Mouse (Mus musculus): Measurements from ENCODE around the gene Baiap2l1. TPM values are rescaled to one million over a fixed set of nuclear protein-coding genes. Genes with fewer than 3 reads are reported as not detected.
"Not testable (repeated sequence)": the region's sequence is repeated elsewhere in the genome, so short reads cannot be mapped to it uniquely, and the experiment has no call there.

Gene Baiap2l1
- total and polyA plus RNA-seq, 2 experiments from 2014 or later = 0.63 to 1.9 TPM

DNA sequence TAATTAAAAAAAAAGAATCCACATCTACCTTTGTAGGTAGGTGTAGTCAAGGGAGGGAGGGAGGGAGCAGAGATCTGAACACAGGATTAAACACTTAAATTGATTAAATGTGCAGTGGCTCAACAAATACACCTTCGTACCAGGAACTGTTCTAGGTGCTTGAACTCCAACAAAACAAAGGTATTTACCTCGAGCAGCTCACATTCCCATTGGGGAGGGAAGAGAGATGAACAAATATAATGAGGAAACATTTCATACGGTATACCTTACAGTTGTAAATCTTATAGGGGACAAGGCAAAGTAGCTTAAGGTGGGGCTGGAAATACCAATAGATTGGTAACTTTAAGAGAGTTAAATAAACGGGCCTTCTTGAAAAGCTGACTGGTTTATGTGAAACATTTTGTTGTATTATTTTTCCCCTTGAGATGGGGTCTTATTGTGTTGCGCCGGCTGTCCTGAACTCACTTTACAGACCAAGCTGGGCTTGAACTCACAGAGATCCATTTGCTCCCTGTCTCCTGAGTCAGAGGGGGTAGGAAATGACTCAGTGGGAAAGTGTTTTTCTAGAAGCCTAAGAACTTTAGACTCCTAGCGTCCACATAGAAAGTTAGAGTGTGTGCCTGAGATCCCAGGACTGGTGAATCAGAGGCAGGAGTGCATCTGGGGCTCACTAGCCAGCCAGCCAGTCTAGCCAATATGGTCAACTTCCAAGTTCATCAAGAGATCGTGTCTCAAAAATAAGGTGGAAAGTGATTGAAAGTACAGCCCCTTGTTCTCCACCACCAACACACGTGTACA is 5.5 kb downstream of the Baiap2l1 start:
- Histone ChIP-seq H3K4me1 (ENCODE audit: insufficient read depth, low read length) (0 out of 2 replicates have a peak, but pooled peaks cover 3% of the 10 kb centered on the region), H3K4me2 (ENCODE audit: low read depth, low read length) (no peak overlapping the region), H3K9ac (replicated peaks; ENCODE audit: low read length) (no peak overlapping the region), H3K27me3 (ENCODE audit: insufficient read depth, low read length) (peaks cover 12% of the 10 kb centered on the region; the same call in 1 of the 2 replicates), H3K27ac (no peak overlapping the region), H3K9me3 (ENCODE audit: low read length) (no peaks in the 10 kb centered on the region), H3K36me3 (ENCODE audit: insufficient read depth, low read length) (no peaks in the 10 kb centered on the region), H3K4me3 (ENCODE audit: low read length) (no peak overlapping the region)
- ATAC-seq (no peak), DNase-seq (ENCODE audit: low spot score) (no peak)
- WGBS = 87% methylated on average over 9 of the region's 9 CpGs
- no peak for TF ChIP-seq CTCF (IDR thresholded peaks at IDR 0.05; ENCODE audit: low read depth)

DNA sequence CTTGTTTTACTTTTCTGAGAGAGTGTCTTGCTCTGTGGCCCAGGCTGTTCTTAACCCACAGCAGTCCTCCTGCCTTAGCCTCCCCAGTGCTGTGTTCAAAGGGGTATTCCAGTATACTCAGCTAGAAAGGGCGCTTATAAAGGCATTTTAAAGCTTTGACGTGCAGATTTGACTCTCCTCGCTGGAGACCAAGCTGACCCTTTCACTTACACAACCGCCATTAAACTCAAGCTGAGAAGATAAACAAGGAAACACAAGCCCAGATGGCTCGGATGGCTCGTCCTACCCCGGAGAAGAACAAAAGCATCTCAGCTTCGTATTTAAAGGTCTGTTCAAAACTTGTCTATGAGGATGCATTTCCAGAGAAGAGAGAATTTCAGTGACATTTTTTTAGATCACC is 6.7 kb downstream of the Baiap2l1 start:
- ATAC-seq = no peak

DNA sequence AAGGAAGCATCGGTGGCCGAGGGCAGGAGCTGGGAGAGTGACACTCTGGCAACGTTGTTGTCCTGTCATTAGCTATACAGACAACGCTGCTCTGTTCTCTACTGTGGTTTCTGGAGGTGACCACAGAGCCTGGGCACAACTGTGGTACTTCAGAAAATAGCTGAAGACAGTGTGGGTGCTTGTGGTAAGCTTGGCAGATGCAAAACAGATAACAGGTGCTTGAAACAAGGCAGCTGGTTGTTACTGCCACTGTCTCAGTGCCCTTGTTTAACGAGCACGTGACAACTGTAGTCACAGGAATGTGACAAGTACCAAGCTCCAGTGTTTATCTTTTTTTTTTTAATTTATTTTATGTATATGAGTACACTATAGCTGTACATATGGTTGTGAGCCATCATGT is 13.3 kb downstream of the Baiap2l1 start:
- no peaks in the 10 kb centered on the region for H3K9me3 ChIP-seq (ENCODE audit: low read length)
- H3K4me2 ChIP-seq (ENCODE audit: low read depth, low read length) = no peak overlapping the region
- H3K27ac ChIP-seq = no peak overlapping the region
- H3K4me3 ChIP-seq (ENCODE audit: low read length) = no peak overlapping the region
- ATAC-seq (no peak), DNase-seq (ENCODE audit: low spot score) (no peak)
- no peak overlapping the region for H3K9ac ChIP-seq (replicated peaks; ENCODE audit: low read length)
- 83% methylated on average over 6 of the region's 6 CpGs for WGBS
- H3K36me3 ChIP-seq (ENCODE audit: insufficient read depth, low read length) = no peaks in the 10 kb centered on the region
- TF ChIP-seq CTCF (IDR thresholded peaks at IDR 0.05; ENCODE audit: low read depth) = no peak
- no peaks in the 10 kb centered on the region for H3K4me1 ChIP-seq (ENCODE audit: insufficient read depth, low read length)
- no peaks in the 10 kb centered on the region for H3K27me3 ChIP-seq (ENCODE audit: insufficient read depth, low read length)

More for the DNA sequence above, 6.7 kb downstream of the Baiap2l1 start:
- H3K9ac ChIP-seq (replicated peaks; ENCODE audit: low read length) = no peak overlapping the region
- no peaks in the 10 kb centered on the region for H3K36me3 ChIP-seq (ENCODE audit: insufficient read depth, low read length)
- H3K27ac ChIP-seq = no peak overlapping the region
- H3K4me2 ChIP-seq (ENCODE audit: low read depth, low read length) = no peak overlapping the region
- no peaks in the 10 kb centered on the region for H3K4me1 ChIP-seq (ENCODE audit: insufficient read depth, low read length)
- TF ChIP-seq CTCF (IDR thresholded peaks at IDR 0.05; ENCODE audit: low read depth) = no peak
- H3K4me3 ChIP-seq (ENCODE audit: low read length) = no peak overlapping the region
- no peaks in the 10 kb centered on the region for H3K9me3 ChIP-seq (ENCODE audit: low read length)
- DNase-seq (ENCODE audit: low spot score) = no peak
- H3K27me3 ChIP-seq (ENCODE audit: insufficient read depth, low read length) = 0 out of 2 replicates have a peak, but pooled peaks cover 6% of the 10 kb centered on the region
- WGBS = 18% methylated on average over 8 of the region's 8 CpGs

DNA sequence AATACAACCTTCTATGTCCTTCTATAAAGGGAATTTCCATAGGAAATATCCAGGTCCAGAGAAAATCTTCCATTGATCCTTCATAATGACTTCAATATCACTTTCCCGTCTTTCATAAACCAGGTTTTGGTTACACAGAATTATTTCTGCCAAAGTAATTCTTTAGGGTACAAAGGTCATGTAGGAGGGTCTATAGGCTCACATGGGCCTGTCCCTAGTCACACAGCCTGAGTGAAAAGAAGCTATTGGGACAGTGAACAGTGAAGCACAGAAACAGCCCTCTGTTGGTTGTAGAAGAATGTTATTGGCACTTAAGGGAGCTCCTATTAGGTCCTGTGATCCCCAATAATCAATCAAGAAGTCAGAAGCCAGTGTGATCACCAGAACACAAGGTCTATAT is 16.8 kb downstream of the Baiap2l1 start:
- WGBS = 63% methylated on average over 1 of the region's 1 CpGs
- no peaks in the 10 kb centered on the region for H3K36me3 ChIP-seq (ENCODE audit: insufficient read depth, low read length)
- no peaks in the 10 kb centered on the region for H3K27me3 ChIP-seq (ENCODE audit: insufficient read depth, low read length)
- no peak overlapping the region for H3K27ac ChIP-seq
- TF ChIP-seq CTCF (IDR thresholded peaks at IDR 0.05; ENCODE audit: low read depth) = no peak
- ATAC-seq (no peak), DNase-seq (ENCODE audit: low spot score) (no peak)
- H3K4me2 ChIP-seq (ENCODE audit: low read depth, low read length) = no peak overlapping the region
- H3K4me1 ChIP-seq (ENCODE audit: insufficient read depth, low read length) = no peaks in the 10 kb centered on the region
- no peak overlapping the region for H3K9ac ChIP-seq (replicated peaks; ENCODE audit: low read length)
- no peak overlapping the region for H3K4me3 ChIP-seq (ENCODE audit: low read length)
- H3K9me3 ChIP-seq (ENCODE audit: low read length) = no peaks in the 10 kb centered on the region

DNA sequence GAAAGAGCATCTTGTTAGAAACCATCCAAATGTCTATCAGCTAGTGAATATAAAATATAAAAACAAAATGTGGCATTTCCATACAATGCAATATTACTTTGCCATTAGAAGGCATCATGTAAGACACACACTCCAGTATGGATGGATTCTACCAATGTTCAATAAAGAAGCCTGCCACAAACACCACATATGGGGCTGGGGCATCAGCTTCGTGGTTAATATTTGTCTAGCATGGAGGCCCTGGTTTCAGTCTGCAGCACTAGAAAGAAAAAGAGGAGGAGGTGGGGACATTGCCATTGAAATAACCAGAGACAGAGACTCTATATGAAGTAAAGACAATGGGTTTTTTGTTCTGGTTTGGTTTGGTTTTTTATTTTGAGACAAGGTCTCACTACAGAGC is 19.1 kb downstream of the Baiap2l1 start:
- Histone ChIP-seq H3K9ac (replicated peaks; ENCODE audit: low read length) (no peak overlapping the region), H3K9me3 (ENCODE audit: low read length) (no peaks in the 10 kb centered on the region), H3K4me3 (ENCODE audit: low read length) (no peak overlapping the region), H3K4me2 (ENCODE audit: low read depth, low read length) (no peak overlapping the region), H3K36me3 (ENCODE audit: insufficient read depth, low read length) (no peaks in the 10 kb centered on the region), H3K4me1 (ENCODE audit: insufficient read depth, low read length) (no peaks in the 10 kb centered on the region), H3K27me3 (ENCODE audit: insufficient read depth, low read length) (no peaks in the 10 kb centered on the region), H3K27ac (no peak overlapping the region)
- WGBS = 50% methylated on average over 1 of the region's 1 CpGs
- no peak for ATAC-seq
- DNase-seq (ENCODE audit: low spot score) = no peak
- no peak for TF ChIP-seq CTCF (IDR thresholded peaks at IDR 0.05; ENCODE audit: low read depth)

DNA sequence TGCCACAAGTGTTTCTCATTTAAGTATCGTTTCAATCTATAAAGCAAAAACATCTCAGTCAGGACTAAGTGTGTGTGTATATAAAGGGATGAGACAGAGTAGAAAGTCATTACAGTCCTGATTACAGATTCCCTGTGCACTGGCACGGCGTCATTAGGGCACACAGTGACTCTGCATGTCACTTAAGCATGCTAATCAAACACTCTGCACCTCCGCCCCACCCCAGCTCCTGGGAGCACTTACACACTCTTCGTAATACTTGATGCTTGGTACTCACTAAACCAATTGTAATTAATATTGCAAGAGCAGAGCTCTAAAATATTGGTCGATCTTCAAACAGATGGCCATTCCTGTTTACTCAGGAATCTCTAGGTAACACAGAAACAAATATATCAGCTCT is 22.6 kb downstream of the Baiap2l1 start:
- H3K27me3 ChIP-seq (ENCODE audit: insufficient read depth, low read length); H3K9ac ChIP-seq (replicated peaks; ENCODE audit: low read length); DNase-seq (ENCODE audit: low spot score); H3K9me3 ChIP-seq (ENCODE audit: low read length); H3K4me1 ChIP-seq (ENCODE audit: insufficient read depth, low read length); ATAC-seq; H3K36me3 ChIP-seq (ENCODE audit: insufficient read depth, low read length); H3K27ac ChIP-seq; H3K4me3 ChIP-seq (ENCODE audit: low read length); H3K4me2 ChIP-seq (ENCODE audit: low read depth, low read length): not testable (repeated sequence)
- WGBS = 78% methylated on average over 6 of the region's 6 CpGs

DNA sequence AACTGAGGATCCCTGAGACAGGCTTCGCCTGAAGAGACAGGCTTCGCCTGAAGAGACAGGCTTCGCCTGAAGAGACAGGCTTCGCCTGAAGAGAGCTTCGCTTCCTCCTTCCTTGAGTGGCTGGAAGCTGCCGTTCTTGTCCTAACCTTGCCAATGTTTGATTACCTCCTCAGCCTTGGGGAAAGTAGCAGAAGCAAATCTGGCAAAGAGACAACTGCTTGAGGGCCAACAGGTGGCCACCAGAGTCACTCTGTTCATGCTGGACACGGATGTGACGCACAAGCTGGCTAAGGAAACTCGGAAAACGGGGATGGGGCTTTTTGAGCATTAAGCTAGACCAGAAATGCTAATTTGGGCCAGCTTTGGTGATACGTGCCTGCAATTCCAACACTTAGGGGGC is 23.9 kb downstream of the Baiap2l1 start:
- TF ChIP-seq CTCF (IDR thresholded peaks at IDR 0.05; ENCODE audit: low read depth) = no peak
- H3K36me3 ChIP-seq (ENCODE audit: insufficient read depth, low read length) = no peaks in the 10 kb centered on the region
- no peak overlapping the region for H3K9ac ChIP-seq (replicated peaks; ENCODE audit: low read length)
- 85% methylated on average over 11 of the region's 11 CpGs for WGBS
- ATAC-seq (no peak), DNase-seq (ENCODE audit: low spot score) (no peak)
- H3K9me3 ChIP-seq (ENCODE audit: low read length) = no peaks in the 10 kb centered on the region
- no peak overlapping the region for H3K4me2 ChIP-seq (ENCODE audit: low read depth, low read length)
- H3K4me3 ChIP-seq (ENCODE audit: low read length) = no peak overlapping the region
- no peak overlapping the region for H3K27ac ChIP-seq
- H3K27me3 ChIP-seq (ENCODE audit: insufficient read depth, low read length) = no peaks in the 10 kb centered on the region
- no peaks in the 10 kb centered on the region for H3K4me1 ChIP-seq (ENCODE audit: insufficient read depth, low read length)
